Mouse (Mus musculus) liver, postnatal 0 days (tissue): ENCODE data around the gene Zfp541.

ENCODE experiments used
- CTCF ChIP-seq: sonication (generic); IDR thresholded peaks from 2 replicates; pipeline ENCODE4 v1.5.1; 2016; ENCODE audit warnings: antibody characterized with exemption, low read depth
- EP300 ChIP-seq: IDR thresholded peaks from 2 replicates; pipeline ENCODE4 v1.6.1; 2016; ENCODE audit warnings: antibody characterized with exemption, low read depth, mild to moderate bottlenecking

- TF ChIP-seq CTCF = no peak
- TF ChIP-seq EP300 = no peak
Observed at GRCm38 (mm10) chr7:16036972-16037371, 24.6 kb upstream of the Zfp541 start.
